Mouse (Mus musculus): Measurements from ENCODE around the gene Dnah14. TPM values are rescaled to one million over a fixed set of nuclear protein-coding genes. Genes with fewer than 3 reads are reported as not detected.

The Dnah14 gene
- polyA plus RNA-seq, 1 experiment from 2014 or later: 1.7 TPM

DNA sequence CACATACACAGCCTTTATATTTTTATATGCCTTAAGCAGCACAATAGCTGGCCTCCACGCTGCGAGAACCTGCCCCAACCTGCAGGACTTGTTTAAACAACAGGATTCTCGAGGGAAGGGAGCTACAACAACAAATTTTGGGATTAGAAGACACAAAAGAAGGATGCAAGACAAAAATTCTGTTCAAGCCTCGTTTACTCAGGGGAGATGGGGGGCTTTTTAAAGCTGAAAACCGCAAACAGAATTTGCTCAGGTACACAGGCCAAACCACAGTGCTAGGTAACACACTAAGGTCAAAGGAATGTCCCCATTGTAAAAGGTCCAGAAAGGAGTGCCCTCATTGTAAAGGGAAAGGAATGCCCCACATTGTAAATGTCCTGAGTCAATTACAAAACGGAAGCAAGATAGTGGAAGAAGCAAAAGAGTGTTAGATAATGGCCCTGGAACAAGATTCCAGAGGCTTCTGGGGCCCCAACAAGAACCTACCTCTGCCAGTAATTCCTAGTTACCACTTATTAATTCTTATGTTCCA lies 46.9 kb downstream of the Dnah14 start:
- Histone ChIP-seq H3K4me3 (no peak overlapping the region), H3K4me1 (peaks cover 2% of the 10 kb centered on the region; the same call in 1 of the 2 replicates), H3K36me3 (replicated peaks) (no peaks in the 10 kb centered on the region), H3K27me3 (replicated peaks; ENCODE audit: low read depth, poor library complexity, severe bottlenecking) (no peaks in the 10 kb centered on the region), H3K9me3 (no peaks in the 10 kb centered on the region), H3K27ac (replicated peaks) (no peak overlapping the region)
- DNase-seq (ENCODE audit: low spot score): no peak
- 62% methylated on average over 6 of the region's 6 CpGs for WGBS

GRCm38 (mm10) chr1:181624876-181625275 lies 48.5 kb downstream of the Dnah14 start:
- no peak overlapping the region for H3K4me3 ChIP-seq
- no peaks in the 10 kb centered on the region for H3K27me3 ChIP-seq (replicated peaks; ENCODE audit: low read depth, poor library complexity, severe bottlenecking)
- H3K4me1 ChIP-seq: peaks cover 7% of the 10 kb centered on the region
- 91% methylated on average over 8 of the region's 8 CpGs for WGBS
- DNase-seq (ENCODE audit: low spot score): no peak
- H3K36me3 ChIP-seq (replicated peaks): no peaks in the 10 kb centered on the region
- H3K9me3 ChIP-seq: no peaks in the 10 kb centered on the region
- no peak overlapping the region for H3K27ac ChIP-seq (replicated peaks)

GRCm38 (mm10) chr1:181628276-181628675 lies 51.9 kb downstream of the Dnah14 start:
- H3K27me3 ChIP-seq (replicated peaks; ENCODE audit: low read depth, poor library complexity, severe bottlenecking): no peaks in the 10 kb centered on the region
- DNase-seq (ENCODE audit: low spot score): no peak
- H3K4me3 ChIP-seq: no peak overlapping the region
- WGBS: 66% methylated on average over 6 of the region's 6 CpGs
- peaks cover 10% of the 10 kb centered on the region for H3K4me1 ChIP-seq
- H3K27ac ChIP-seq (replicated peaks): no peak overlapping the region
- H3K9me3 ChIP-seq: no peaks in the 10 kb centered on the region
- no peaks in the 10 kb centered on the region for H3K36me3 ChIP-seq (replicated peaks)

DNA sequence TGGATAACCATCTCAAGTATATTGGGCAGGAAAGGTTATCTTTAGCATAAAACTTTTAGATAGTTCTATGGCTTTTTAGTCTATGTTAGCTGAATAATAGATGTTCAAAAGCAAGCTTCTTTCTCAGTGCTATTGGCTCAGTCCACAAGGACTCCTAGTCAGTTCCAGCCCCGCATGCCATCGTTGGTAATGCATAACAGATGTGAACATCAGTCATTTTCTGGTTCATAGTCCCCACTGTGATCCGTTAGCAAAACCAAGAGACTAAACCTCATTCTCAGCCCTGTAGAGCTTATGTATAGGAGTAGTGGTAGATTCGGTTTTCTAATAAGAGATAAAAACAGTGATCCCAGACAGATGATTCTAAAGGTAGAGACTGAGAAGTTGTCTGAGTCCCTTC lies 55.0 kb downstream of the Dnah14 start:
- peaks cover 8% of the 10 kb centered on the region for H3K4me1 ChIP-seq
- DNase-seq (ENCODE audit: low spot score): no peak

DNA sequence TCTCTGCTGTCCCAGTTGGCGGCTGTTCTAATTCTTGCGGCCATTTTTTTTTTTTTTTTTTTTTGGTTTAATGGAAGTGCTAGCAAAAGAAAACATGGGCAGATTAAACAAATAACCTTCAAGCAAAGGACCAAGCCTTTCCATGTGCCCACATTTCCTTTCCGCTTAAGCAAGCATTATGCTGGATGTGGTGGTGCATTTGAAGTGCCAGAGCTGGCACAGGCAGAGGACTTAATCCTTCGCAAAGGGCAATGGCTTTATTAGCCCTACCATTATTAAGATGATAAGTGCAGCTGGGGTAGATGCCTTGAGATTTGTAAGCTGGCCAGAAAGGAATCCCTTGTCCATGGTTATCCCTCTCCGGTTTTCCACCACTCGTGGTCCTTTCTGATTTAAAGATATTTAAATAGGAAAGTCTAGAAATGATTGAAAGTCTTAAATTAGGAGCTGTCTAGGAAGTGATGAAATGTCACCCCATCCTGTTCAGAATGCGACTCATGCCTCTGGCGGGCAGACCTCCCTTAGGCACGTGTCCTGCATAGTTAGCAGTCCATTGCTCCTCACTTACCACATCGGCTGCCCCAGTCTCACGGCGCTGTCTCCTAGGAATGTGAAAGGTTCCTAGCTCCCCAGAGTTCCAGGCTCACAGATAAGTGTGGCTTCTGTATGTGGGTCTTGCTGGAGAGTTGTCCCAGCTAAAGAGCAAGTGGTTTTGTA lies 61.8 kb downstream of the Dnah14 start:
- 86% methylated on average over 12 of the region's 12 CpGs for WGBS
- no peak overlapping the region for H3K27ac ChIP-seq (replicated peaks)
- DNase-seq (ENCODE audit: low spot score): no peak
- H3K36me3 ChIP-seq (replicated peaks): no peaks in the 10 kb centered on the region
- no peaks in the 10 kb centered on the region for H3K4me1 ChIP-seq
- no peaks in the 10 kb centered on the region for H3K27me3 ChIP-seq (replicated peaks; ENCODE audit: low read depth, poor library complexity, severe bottlenecking)
- no peak overlapping the region for H3K4me3 ChIP-seq
- H3K9me3 ChIP-seq: no peaks in the 10 kb centered on the region

More for the DNA sequence above, 55.0 kb downstream of the Dnah14 start:
- Histone ChIP-seq H3K4me3 (no peak overlapping the region), H3K27me3 (replicated peaks; ENCODE audit: low read depth, poor library complexity, severe bottlenecking) (no peaks in the 10 kb centered on the region), H3K27ac (replicated peaks) (no peak overlapping the region), H3K9me3 (no peaks in the 10 kb centered on the region), H3K36me3 (replicated peaks) (no peaks in the 10 kb centered on the region)
- WGBS: 47% methylated on average over 4 of the region's 4 CpGs

DNA sequence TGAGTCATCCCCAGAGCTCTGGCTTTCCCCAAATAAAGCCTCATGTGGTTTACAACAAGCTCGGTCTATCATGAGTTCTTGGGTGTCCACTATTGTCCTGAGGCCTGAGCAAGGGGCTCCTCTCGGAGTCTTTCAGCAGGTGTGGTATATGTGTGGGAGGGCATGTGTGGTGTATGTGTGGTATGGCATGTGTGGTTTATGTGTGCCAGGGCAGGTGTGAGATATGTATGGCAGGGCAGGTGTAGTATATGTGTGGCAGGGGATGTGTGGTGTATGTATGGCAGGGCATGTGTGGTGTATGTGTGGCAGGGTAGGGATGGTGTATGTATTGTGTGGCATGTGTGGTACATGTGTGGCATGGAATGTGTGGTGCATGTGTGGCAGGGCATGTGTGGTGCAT lies 64.0 kb downstream of the Dnah14 start:
- no peaks in the 10 kb centered on the region for H3K36me3 ChIP-seq (replicated peaks)
- no peak overlapping the region for H3K27ac ChIP-seq (replicated peaks)
- no peaks in the 10 kb centered on the region for H3K27me3 ChIP-seq (replicated peaks; ENCODE audit: low read depth, poor library complexity, severe bottlenecking)
- no peak for DNase-seq (ENCODE audit: low spot score)
- WGBS: 92% methylated on average over 2 of the region's 2 CpGs
- H3K4me3 ChIP-seq: no peak overlapping the region
- H3K9me3 ChIP-seq: no peaks in the 10 kb centered on the region
- H3K4me1 ChIP-seq: no peaks in the 10 kb centered on the region

DNA sequence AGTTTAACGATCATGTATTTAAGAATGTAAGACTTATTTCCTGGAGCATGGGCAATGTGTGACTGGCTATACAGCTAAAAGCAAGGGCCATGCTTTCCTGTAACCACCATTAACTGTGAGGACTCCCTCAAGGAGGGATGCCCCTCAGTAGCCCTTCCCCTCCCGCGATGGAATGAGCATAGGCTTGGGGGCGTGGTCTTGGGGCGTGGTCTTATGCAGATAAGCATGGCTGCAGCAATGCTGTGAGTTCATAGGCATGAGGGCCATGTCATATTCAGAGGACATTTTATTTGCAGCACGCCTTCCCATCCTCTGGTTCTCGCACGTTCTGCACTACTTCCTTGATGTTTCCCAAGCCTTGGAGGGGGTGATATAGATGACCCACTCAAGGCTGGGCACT lies 71.1 kb downstream of the Dnah14 start:
- DNase-seq (ENCODE audit: low spot score): peak; percentile 34
- no peak overlapping the region for H3K4me3 ChIP-seq

GRCm38 (mm10) chr1:181653481-181653880 lies 77.1 kb downstream of the Dnah14 start:
- WGBS: 53% methylated on average over 3 of the region's 3 CpGs
- H3K36me3 ChIP-seq (replicated peaks): no peaks in the 10 kb centered on the region
- no peak for DNase-seq (ENCODE audit: low spot score)
- no peak overlapping the region for H3K4me3 ChIP-seq
- peaks cover 3% of the 10 kb centered on the region; the same call in 1 of the 2 replicates for H3K4me1 ChIP-seq
- no peaks in the 10 kb centered on the region for H3K27me3 ChIP-seq (replicated peaks; ENCODE audit: low read depth, poor library complexity, severe bottlenecking)
- H3K9me3 ChIP-seq: no peaks in the 10 kb centered on the region
- no peak overlapping the region for H3K27ac ChIP-seq (replicated peaks)

More for the DNA sequence above, 71.1 kb downstream of the Dnah14 start:
- H3K27ac ChIP-seq (replicated peaks): no peak overlapping the region
- H3K9me3 ChIP-seq: no peaks in the 10 kb centered on the region
- H3K27me3 ChIP-seq (replicated peaks; ENCODE audit: low read depth, poor library complexity, severe bottlenecking): no peaks in the 10 kb centered on the region
- WGBS: 49% methylated on average over 8 of the region's 8 CpGs
- H3K36me3 ChIP-seq (replicated peaks): no peaks in the 10 kb centered on the region
- peaks cover 12% of the 10 kb centered on the region; the same call in 1 of the 2 replicates for H3K4me1 ChIP-seq

DNA sequence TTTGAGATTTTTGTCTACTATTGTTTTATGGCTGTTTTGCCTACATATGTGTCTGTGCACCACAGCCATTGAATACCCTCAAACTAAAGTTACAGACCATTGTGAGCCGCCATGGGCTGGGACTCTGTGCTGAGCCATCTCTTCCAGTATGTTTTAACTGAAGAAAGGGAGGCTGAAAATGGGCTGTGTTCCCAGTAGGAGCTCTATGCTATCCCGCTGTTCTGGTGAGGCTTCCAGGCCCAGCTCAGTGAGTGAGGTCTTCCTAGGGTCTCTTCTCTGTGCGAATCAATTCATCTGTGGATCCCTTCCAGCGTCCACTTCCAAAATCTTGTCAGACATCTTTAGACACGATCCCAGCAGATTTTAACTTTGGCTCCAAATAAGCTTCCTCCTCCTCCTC lies 80.1 kb downstream of the Dnah14 start:
- H3K27ac ChIP-seq (replicated peaks): no peak overlapping the region
- H3K4me3 ChIP-seq: no peak overlapping the region
- no peaks in the 10 kb centered on the region for H3K9me3 ChIP-seq
- no peaks in the 10 kb centered on the region for H3K36me3 ChIP-seq (replicated peaks)
- H3K27me3 ChIP-seq (replicated peaks; ENCODE audit: low read depth, poor library complexity, severe bottlenecking): no peaks in the 10 kb centered on the region
- 86% methylated on average over 5 of the region's 5 CpGs for WGBS
- DNase-seq (ENCODE audit: low spot score): no peak
- H3K4me1 ChIP-seq: peaks cover 3% of the 10 kb centered on the region; the same call in 1 of the 2 replicates

DNA sequence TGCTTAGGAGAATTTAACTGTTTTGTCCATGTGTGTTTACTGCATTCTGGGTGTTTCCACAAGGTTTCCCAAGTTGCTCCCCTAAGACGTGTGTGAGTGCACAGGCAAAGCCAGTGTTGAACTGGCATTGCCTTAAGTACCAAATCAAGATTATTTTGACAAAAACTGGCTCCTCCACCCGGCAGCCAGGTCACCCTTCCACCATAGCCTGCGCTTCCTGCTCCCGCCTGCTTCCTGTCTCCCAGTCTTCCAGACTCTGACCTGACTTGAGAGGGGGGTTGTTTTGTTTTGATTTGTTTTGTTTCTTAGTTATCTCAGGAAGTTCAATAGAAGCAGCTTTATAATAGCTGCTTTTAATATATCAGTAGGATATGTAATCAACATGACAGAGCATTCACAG lies 90.4 kb downstream of the Dnah14 start:
- Histone ChIP-seq H3K27ac (replicated peaks) (no peak overlapping the region), H3K27me3 (replicated peaks; ENCODE audit: low read depth, poor library complexity, severe bottlenecking) (no peaks in the 10 kb centered on the region), H3K9me3 (no peaks in the 10 kb centered on the region), H3K4me3 (no peak overlapping the region), H3K4me1 (peaks cover 3% of the 10 kb centered on the region; the same call in 1 of the 2 replicates), H3K36me3 (replicated peaks) (no peaks in the 10 kb centered on the region)
- no peak for DNase-seq (ENCODE audit: low spot score)
- WGBS: 61% methylated on average over 4 of the region's 4 CpGs

- no peaks in the 10 kb centered on the region for H3K36me3 ChIP-seq (replicated peaks)
- no peaks in the 10 kb centered on the region for H3K27me3 ChIP-seq (replicated peaks; ENCODE audit: low read depth, poor library complexity, severe bottlenecking)
- no peak overlapping the region for H3K27ac ChIP-seq (replicated peaks)
- no peak for DNase-seq (ENCODE audit: low spot score)
- no peaks in the 10 kb centered on the region for H3K9me3 ChIP-seq
- H3K4me1 ChIP-seq: peaks cover 4% of the 10 kb centered on the region; the same call in 1 of the 2 replicates
- 79% methylated on average over 5 of the region's 5 CpGs for WGBS
- H3K4me3 ChIP-seq: no peak overlapping the region
Measured at GRCm38 (mm10) chr1:181694729-181695498, 118.6 kb downstream of the Dnah14 start.

- WGBS: 61% methylated on average over 5 of the region's 5 CpGs
Measured at GRCm38 (mm10) chr1:181728707-181729106, 152.3 kb downstream of the Dnah14 start.

More at GRCm38 (mm10) chr1:181728707-181729106, 152.3 kb downstream of the Dnah14 start:
- no peaks in the 10 kb centered on the region for H3K9me3 ChIP-seq
- H3K4me1 ChIP-seq: no peaks in the 10 kb centered on the region
- no peak overlapping the region for H3K27ac ChIP-seq (replicated peaks)
- no peaks in the 10 kb centered on the region for H3K36me3 ChIP-seq (replicated peaks)
- DNase-seq (ENCODE audit: low spot score): peak; percentile 19
- no peaks in the 10 kb centered on the region for H3K27me3 ChIP-seq (replicated peaks; ENCODE audit: low read depth, poor library complexity, severe bottlenecking)
- no peak overlapping the region for H3K4me3 ChIP-seq
